Mouse (Mus musculus): ENCODE data around the gene Olfr1271. TPM values are rescaled to one million over a fixed set of nuclear protein-coding genes. Genes with fewer than 3 reads are reported as not detected.

Olfr1271 gene
- 0.15 TPM for polyA plus RNA-seq (2017; shearing (Covaris generic))

DNA sequence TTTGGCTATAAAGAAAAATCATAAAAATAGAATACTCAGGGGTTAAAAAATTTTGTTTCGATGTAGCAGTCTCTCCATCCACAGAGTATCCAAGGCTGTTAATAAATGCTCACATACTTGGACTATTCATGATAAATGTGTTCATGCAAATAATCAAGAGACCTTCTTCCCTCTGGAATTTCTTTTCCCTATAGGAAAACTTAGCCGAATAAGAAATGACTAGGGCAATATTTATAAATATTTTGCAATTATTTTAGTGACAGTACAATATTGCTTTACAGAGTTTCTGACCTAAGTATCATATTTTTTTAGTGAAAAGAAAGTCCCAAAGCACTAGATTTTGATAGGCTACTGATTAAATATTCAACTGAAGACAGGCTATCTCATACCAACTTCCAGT lies at the start of gene Olfr1271:
Gene Olfr1271 (minus strand): TSS at position 101 of the 400 bp plus-strand sequence.

DNA sequence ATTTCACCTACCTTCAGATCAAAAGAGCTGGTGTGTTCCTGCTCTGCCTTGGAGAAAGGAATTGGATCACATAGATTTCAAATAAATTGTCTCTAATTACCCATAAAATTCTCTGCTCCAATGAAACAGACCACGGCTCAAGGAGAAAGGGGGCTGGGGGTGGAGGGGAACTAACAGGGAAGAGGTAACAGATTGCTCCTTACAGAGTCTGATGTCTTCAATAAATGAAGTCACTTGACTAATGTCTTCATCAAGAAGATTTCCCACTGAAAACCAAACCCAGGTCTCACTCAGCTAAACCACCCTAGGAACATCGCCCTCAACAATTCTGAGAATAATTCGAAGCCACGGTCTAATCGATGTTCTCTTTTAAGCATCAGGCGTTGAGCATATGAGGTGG lies 21.9 kb upstream of the Olfr1271 start, which contains the start of gene Olfr1272:
Gene Olfr1272 (minus strand): TSS at position 101 of the 400 bp plus-strand sequence.

DNA sequence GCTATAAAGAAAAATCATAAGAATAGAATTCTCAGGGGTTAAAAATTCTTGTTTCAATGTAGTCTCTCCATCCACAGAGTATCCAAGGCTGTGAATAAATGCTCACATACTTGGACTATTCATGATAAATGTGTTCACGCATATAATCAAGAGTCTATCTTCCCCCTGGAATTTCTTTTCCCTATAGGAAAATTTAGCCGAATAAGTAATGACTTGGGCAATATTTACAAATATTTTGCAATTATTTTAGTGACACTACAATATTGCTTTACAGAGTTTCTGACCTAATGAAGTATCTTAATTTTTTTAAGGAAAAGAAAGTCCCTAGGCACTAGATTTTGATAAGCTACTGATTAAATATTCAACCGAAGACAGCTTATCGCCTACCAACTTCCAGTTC lies 13.3 kb downstream of the Olfr1271 start, which contains the start of gene Olfr142:
Gene Olfr142 (minus strand): TSS at position 101 of the 400 bp plus-strand sequence.

DNA sequence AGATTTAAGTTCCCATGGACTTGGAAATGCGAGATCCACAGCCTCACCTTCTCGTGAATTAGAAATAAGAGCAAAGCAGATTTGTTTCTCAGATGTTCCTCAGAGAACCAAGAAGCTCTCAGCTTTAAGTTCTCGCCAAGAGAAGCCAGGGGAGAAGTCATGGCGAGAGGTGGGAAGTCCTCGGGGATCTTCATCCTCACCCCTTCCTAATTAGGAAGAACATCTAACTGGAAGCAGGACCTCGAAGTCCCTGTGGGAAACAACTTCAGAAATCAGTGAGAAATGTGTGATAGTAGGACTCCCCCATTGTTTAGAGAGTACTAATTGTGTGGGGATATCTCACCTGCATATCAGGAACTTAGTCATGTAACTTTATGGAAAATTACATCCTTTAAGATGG lies 46.4 kb downstream of the Olfr1271 start, which contains the start of gene Olfr1506:
Gene Olfr1506 (minus strand): TSS at position 101 of the 400 bp plus-strand sequence.

Other genes starting within 250 kb of the Olfr1271 start
- gene Olfr1264, start 245.5 kb downstream of the Olfr1271 start, polyA plus RNA-seq (2017; shearing (Covaris generic)), result 0.11 TPM
- not detected for gene Olfr1265, start 235.7 kb downstream of the Olfr1271 start, polyA plus RNA-seq (2017; shearing (Covaris generic))
- gene Olfr140, start 207.4 kb downstream of the Olfr1271 start, polyA plus RNA-seq (2017; shearing (Covaris generic)), result not detected
- 0.12 TPM for gene Olfr1269, start 149.6 kb downstream of the Olfr1271 start, polyA plus RNA-seq (2017; shearing (Covaris generic))
- gene Olfr32, start 128.7 kb downstream of the Olfr1271 start, polyA plus RNA-seq (2017; shearing (Covaris generic)), result not detected
- gene Olfr1270, start 117.9 kb downstream of the Olfr1271 start, polyA plus RNA-seq (2017; shearing (Covaris generic)), result not detected
- not detected for gene Olfr1506, start 46.5 kb downstream of the Olfr1271 start, polyA plus RNA-seq (2017; shearing (Covaris generic))
- not detected for gene Olfr142, start 13.4 kb downstream of the Olfr1271 start, polyA plus RNA-seq (2017; shearing (Covaris generic))
- gene Olfr1272, start 21.8 kb upstream of the Olfr1271 start, polyA plus RNA-seq (2017; shearing (Covaris generic)), result not detected
- 0.50 TPM for gene Gm13769, start 51.2 kb upstream of the Olfr1271 start, polyA plus RNA-seq (2017; shearing (Covaris generic))
- not detected for gene Olfr1274-ps, start 127.7 kb upstream of the Olfr1271 start, polyA plus RNA-seq (2017; shearing (Covaris generic))